Mouse (Mus musculus) right cerebral cortex, postnatal 14 days (tissue): ENCODE results near the gene Pax2.

ENCODE experiments used
- DNase-seq: peaks from one replicate; pipeline ENCODE4 v3.0.0; 2022

The Pax2 gene

DNA sequence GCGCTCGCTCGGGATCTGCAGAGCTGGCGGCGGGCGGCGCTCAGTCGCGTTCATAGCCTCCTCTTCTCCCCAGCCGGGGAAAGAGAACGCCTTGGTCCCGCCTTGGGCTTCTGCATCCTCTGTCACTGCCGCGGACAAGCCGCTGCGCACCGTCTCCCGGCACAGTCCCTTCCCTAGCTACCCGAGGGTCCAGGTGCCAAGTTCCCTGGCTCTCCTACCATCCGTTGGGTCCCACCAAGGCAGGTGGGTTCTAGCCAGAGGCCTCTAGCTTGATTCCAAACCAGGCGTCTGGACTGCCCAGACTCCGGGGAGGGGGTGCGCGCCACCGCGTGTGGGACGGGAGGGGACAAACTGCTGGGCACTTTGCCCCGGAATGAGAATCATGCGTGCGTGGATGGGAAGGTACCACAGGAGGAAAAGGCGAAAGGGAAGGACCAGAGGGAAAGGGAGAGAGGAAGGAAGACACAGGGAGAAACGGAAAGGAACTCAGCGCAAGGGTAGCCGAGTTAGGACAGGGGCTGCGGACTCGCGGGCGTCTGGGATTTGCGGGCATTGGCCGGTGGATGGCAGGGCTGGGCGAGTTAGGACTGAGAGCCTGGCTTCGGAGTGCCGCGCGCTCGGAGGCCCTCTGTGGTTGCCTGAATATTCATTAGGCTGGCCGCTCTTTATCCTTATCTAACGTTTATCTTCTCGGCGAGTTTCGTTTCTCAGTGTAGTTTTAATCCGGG lies at the start of gene Pax2:
TSS of gene Pax2 (plus strand) at position 353 of the 728 bp plus-strand sequence.
- DNase-seq: no peak

DNA sequence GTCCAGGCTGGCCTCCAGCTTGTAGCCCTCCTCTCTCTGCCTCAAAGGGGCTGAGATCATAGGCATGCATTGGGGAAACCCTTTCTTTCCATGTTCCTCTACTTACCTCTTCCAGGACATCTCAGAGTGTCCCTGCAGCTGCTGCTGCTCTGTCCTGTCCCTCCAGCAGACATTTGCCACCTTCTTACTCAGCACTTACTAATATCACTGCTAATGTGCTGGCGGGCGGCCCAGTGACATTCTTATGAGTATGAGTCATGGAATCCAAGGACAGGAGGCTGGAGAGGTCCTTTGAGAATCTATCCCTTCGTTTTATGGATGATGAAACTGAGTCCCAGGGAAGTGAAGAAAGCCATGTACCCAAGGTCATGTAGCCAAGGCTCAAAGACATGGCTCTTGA lies 47.0 kb upstream of the Pax2 start:
- DNase-seq: no peak

DNA sequence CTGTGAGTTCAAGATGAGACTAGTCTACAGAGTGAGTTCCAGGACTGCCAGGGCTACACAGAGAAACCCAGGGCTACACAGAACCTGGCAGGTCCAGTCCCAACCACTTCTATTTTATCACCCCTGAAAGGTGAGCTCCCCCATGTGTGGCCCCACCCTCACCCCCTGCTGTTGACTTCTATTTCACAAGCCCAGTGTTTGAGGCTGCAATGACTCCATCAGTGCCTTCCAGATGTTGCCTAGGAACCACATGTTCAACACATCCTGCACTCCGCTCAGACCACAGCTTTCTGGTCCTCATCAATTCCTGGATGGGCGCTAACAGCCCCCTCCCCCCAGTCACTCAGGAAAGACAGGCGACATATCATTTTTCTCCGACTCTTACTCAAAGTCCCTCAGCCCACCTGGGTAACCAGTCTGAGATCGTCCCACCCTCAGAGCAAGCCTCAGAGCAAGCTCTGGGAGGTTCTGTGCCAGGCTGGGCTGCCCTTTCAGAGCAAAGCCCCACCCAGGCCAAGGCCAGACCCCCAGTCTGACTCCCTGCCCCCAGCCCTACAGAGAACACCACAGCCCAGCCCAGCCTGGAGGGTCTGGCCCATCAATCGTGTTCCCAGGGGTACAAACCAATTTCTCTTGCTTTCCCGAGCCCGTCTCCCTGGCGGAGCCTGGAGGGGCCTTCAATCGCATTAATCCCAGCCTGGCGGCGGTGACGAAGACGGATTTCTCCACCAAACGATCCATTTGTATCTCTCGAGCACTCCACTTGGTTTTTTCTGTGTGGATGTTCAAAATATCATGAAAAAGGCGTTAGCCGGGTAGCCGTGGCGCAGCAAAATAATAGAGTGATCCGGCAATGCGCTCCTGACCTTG lies 38.9 kb upstream of the Pax2 start:
- no peak for DNase-seq

DNA sequence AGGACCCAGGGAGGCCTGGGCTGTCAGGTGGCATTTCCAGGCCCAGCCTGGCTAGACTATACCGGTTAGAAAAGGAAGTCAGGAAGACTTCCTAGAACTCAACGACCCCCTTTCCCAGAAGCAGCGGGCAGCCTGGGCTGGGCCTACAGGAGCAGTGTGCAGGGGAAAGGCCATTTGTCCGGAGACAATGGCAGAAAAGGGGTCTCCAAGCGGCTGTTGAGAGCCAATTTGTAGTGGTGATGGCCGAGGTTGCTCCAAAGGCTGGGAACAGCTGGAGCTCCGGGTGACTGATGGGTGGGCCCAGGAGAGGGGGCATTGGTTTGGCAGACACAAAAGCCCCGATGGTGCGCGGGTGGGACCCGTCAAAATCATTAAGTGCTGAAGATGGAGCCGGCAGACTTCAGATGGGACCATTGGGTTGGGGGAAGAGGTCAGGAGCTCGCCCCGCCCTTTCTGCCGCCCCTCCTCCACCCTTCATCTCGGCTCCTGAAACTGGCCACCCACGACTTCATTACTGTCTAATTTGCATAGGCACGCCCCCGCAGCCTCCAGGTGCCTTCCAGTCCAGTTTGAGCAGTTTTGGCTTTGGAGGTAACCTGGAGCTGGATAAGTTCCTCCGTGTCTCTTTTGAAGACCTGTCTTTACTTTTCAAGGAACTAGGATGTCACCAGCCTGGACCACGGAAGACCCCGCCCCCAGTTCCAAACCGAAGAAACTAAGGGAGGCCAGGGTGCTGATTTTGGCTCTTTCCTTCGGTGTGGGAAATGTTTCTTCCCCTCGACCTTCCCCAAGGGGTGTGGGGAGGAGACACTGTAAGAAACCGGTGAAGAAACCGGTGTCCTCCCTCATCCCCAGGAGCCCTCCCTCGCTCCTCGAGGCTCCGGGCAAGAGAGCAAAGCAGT lies 36.3 kb upstream of the Pax2 start:
- no peak for DNase-seq

DNA sequence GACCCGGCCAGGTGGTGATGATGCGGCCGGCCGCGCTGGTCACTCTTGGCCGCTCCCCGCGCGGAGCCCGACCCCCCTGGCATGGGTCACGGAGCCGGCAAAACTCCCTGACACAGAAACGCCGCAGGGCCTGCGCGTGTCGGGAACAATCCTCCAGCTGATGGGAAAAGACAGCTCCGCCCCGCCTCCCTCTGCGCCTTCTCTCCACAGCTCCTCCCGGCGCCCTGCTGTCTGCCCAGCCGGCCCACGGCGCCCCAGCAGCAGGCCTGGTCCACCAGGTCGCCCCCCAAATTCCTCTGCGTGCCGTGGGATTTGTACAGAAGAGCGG lies 35.7 kb upstream of the Pax2 start:
- no peak for DNase-seq

DNA sequence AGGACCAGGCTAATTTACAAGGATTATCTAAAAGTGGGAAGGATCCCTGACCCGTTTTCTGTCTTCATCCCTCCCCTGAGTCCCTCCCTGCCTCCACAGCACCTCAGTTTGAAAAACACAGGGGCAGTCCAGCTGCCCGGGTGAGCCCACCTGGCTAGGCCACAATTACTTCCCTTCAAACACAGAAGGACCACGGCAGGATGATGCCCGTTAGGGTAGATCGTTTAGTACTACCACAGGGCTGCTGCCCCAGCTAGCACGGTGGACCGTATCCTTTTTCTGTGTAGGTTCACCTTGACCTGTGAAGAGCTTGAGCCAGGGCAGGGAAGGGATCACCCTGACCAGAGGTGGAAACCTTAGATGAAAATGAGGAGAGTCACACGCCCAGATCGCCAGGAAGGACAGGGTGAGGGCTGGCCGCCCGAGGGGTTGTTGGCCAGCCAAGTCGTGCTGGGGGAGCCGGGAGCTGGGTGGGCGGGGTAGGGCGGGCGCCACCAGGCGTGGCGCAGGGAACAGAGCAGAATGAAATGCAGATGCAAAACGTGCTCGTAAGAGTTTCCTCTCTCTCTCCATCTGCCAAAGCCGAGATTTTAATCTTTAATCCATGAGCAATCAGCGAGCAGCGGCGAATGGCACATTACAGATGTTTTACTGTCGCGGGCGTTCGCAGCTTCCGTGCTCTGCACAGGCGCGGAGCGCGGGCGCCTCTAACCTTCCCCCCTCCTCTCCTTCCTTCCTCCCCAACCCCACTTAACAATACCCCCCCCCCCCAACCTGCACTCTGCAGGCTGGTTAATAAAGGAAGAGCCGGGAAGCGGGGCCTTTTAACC lies 32.0 kb upstream of the Pax2 start:
- DNase-seq: no peak

DNA sequence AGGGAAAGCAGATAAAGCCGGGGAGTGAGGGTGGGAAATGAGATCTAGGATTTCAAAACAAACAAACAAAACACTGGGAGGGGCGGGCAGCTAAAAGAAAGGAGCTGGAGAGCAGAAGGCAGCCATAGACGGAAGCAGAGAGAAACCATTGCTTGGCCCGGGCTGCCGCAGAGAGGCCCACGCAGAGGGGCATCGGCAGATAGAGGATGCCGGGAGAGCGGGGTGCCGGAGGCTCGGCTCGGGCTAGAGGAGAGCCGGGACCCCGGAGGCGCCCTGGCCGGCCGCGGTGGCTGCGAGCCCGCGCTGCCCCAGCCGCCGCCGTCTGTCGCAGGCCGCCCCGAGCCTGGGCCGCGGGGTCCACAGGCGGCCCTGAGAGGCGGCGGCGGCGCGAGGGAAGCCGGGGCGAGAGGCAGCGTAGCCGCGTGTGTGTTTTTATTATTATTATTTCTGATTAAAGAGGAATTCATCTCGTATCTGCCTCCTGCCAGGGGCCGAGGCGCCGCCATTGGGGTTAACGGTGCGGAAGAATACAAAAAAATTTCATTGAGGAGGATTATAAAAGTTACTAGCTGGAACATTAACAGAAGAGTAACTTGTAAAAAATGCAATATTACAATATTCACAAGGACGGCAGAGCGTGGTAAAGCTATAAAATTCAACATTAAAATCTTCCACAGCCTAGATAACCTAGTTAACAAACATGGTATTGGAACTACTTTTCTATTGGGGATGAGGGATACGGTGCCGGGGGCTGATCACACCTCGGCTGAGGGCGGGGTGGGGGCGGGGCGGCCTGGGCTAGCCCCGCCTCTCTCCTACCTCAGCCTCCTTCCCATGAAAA lies 29.7 kb upstream of the Pax2 start:
- DNase-seq: no peak

DNA sequence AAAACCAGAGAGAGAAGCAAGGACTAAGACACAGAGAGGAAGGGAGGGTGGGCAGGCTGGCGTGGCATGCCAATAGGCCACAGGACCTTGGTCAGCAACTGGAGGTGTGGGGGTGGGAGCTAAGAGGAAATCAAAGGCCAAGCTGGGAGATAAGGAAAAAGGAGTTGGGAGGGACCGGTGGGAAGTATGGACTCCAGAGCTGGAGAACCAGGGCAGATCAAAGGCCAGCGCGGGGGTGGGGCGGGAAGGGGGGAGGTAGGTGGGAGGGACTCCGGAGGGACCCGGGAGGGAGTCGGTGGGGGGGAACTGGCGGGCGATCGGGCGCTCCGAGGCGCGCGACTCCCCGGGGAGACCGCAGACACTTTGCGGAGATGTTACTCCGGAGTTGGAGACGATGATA lies 21.7 kb upstream of the Pax2 start:
- no peak for DNase-seq

DNA sequence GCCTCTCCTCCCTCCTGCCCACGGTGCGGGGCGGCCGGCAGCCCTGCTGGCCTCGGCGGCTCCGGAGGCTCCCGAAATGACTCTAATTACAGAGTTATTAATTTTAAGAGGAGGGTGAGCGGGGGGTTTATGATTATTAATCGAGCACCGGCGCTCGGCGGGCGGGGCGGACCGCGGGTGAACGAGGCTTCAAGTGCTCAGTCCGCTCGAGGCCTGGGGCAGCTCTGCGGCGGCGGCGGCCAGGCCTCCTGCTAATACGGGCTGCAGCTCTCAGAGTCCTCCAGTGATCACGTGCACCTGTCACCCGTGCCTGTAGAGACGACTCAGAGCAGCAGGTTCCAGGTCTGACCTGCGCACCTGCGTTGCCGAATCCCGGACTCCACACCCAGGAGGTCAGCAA lies 21.2 kb upstream of the Pax2 start:
- no peak for DNase-seq

DNA sequence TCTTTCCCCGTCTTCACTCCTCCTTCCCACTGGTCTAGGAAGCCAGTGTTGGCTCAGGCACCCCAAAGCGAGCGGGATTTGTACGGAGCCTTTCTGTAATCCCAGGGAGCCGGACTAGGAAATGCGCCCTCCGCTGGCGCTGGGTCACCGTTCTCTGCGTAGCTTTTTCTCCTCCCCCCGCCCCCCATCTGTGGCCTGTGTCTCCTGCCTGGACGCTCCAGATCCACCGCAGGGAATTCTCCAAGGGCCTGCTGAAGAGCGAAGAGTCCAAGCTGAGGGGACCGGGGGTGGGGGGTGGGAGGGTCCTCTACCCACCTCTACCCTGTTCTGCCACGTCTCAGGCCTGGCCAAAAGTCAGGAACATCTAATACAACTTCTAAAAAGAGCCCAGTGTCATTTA lies 15.5 kb upstream of the Pax2 start:
- DNase-seq: no peak

DNA sequence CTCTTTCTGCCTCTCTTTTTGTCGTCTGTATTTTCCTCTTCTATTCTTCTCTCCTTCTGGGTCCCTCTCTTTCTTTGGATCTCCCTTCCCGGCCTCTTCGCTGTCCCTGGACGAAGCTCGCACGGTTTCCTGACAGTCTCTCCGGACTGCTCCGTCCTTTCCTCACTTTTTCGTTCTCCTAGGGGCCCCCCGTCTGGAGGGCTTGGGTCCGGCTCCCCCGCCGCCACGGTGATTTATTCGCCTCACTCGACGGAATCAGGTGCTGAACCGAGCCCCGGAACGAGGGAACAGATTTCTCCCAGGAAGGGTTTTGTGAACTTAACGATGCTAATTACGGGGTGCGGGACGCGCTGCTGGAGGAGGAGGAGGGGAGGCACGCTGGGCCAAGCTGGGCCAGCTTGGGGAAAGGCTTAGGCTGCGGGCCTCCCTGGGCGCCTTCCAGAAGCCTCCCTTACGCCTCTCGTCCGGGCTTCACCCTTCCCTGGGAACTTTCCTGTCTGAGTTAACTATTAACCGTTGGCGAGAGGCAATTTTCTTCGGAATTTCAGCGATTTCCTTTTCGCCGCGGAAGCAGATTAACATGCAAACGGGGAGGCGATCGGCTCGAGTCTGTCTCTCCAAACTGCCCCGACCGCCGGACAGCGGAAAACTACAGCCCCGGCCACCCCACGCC lies 14.6 kb upstream of the Pax2 start:
- DNase-seq: no peak

DNA sequence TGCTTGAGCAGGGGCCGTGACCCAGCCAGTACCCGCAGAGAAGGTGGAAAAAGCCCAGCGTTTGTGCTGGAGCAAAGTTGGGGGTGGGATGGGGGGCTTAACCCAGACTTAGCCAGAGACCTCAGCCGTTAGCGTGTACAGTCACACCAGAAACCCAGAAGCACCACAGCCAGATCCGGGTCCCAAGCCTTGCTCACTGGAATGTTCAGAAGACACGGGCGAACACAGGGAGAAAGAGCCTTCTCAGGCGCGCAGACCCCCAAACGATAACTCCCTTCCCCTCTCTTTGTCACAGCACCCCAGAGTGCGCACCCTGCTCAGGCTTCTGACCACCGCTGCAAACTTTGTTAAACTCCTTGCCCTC lies 14.1 kb upstream of the Pax2 start:
- DNase-seq: no peak

DNA sequence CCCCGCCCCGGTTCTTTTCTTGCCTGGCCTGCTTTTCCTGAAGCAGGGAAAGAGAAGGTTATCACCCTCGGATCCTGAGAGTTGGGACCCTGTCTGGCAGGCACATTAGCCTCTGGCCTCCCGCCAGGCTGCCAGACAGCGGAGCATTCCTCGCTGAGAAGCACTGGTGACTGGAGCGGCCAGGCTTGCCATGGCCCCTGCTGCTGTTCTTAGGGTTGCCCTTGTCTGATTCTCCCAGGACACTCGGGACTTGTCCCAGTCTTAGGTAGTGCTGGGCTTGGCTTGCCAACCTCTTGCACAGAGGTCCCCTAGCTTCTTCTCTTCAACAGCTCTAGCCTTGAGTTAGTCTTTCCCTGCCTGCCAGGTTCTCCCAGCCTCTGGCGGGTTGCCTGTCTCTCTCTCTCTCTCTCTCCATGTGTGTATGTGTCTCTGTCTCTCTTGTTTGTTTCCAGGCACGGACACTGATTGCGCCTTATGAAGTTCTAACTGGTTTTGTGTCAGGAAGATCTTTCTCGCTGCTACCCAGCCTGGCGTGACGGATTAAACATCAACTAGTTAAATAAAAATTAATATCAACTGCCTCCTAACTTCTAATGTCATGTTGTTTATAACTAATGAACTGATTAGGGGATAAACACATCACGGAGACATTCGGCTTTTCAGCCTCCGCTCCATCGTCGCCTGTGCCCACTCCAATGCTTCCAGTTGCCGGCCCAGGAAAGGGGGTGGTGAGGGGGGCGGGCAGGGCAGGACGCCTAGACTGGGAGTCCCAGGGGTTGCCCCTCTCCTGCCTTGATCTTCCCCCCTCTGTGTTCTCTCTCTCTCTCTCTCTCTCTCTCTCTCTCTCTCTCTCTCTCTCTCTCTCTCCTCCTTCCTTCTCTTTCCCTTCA lies 13.5 kb upstream of the Pax2 start:
- DNase-seq: no peak

DNA sequence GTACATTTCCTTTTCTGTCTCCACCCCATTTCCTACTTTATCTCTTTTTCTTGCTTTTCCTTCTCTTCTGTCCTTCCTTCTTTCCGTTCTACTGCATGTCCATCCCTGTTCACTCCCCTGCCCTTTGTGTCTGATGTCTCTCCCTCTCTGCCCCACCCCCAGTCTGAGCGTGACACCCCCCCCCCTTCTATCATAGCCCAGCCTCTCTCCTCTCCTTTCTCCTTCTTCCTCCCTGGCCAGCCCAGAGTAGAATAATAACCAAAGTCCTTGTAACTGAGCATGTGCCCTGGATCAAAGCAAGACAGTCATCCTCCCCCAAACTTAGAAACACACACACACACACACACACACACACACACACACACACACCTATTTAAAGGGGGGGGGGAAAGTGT lies 12.8 kb upstream of the Pax2 start:
- no peak for DNase-seq

DNA sequence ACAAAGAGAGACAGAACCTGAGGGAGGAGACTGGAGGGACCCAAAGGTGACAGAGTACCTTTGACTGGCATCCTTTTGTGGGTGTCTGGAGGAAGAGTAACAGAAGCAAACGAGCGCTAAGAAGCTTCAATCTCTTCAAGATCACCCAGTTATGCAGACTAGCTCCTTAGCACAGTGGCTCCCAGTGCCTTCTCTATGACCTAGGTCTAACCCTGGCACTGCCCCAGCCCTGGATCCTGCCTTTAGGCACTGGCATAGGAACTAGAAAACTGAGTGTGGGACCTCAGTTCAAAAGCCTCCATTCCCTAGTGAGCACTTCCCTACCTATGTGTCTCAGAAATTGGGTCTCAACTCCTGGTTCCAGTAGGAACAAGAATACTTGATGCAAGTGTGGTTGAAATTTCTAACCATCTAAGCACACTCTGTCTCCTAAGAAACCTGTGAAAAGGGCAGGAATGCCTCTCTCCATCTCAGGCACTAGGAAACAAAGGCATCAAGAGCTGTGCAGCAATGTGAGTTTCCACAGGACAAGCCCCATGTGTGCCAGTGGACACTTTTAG lies 11.8 kb upstream of the Pax2 start:
- DNase-seq: no peak

DNA sequence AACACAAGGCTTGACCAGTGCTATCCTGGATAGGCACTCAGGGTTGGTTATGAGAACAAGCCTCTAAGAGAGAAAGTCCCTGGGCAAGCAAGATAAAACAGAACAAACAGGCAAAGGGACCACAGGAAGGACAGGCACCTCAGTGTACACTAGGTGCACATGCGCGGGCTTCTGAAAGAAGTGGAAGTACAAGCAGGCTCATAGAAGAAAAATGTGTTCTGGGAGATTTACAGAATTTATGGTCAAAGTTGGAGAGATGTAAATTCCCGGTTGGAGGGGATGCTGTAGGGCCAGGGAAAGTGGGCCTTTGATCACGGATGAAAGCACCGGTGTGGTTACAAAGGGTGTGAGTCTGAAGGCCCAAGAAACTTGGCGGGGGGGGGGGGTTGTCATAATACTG lies 10.1 kb upstream of the Pax2 start:
- no peak for DNase-seq

DNA sequence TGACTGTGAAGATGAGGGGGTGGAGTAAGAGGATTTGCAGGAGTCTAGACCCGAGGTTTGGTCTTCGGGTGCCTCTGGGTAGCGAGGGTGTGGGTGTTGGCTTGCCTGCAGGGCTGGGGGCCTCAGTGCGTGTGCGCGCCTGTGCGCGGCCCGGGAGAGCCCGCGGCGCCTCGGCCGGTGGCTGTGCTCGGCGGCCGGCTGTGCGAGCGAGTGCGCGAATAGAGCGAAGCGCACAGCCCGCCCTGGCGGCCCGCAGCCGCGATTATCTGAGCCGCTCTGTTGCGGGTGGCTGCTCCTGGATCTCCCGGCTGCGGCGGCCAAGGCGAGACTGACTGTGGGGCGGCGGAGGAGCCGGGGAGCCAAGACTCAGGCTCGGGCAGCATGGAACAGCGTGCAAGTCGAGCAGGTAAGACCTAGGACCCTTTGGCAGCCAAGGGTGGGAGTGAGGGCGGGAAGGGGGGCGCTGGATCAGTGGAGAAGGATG lies 9.3 kb upstream of the Pax2 start:
- DNase-seq: no peak

DNA sequence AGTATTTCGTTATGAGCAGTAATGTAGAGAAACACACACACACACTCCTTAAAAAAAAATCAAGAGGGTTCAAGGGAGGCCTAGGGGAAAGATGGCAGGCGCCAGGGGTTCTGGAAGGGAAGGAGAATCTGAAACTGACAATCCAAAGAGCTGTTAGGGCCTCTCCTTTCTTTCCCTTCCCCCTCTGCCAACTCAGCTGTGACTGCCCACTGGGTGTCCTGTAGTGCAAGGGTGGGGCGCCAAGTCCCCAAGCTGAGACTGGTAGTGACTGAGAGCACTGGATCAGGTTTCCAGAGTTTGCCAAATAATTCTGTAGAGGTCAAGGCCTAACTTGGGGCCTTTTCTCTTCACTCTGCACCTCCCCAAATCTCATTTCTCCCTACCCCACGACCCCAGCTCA lies 8.4 kb upstream of the Pax2 start:
- DNase-seq: no peak

DNA sequence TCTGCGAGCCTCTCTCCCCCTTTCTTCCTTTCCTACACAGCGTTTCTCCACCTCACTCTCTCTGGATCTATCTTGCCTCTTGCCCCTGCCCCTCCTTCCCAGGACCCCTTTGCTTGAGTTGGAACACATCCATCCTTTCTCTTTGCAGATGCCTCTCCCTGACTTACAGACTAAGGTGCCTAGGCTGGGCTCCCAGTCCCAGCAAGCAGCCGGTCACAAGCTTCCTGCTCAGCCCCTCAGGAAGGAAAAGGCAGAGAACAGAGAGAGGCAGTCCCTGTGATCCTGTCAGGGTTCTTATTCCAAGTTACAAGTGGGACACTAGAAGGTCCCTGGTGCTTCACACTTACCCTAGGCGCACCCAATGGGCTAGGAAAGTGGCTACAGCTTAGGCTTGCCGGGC lies 7.6 kb upstream of the Pax2 start:
- DNase-seq: no peak
